28 mouse cellular contexts compared by ENCODE assay signal in the genomic region with DNA sequence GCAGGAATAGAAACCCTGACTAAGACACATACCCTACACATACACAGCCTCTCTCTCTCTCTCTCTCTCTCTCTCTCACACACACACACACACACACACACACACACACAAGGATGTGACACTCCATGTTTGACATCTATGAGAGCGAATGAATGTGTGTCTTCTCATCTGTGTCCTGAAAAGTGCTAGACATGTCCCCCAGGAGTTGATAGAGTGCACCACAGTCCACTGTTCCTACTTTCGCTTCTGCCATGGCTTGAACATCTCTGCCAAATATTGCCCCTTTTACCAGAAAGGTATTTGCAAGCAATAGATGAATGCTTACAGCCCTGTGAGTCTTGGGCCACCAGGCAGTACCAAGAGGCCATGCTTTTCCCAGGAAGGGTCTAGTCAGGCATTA. TPM values are rescaled to one million over a fixed set of nuclear protein-coding genes. Genes with fewer than 3 reads are reported as not detected.
DNase-seq lines count a peak whose midpoint lies in the region; ATAC-seq and TF ChIP-seq lines count a peak whose summit lies in the region.
"Had no signal": no experiment of that assay in that cellular context is flagged by ENCODE, and none has a peak within 500 bp of the region (broad histone marks: within the 10 kb centered on the region; RNA-seq: fewer than 3 reads in every experiment).

No protein-coding gene starts in this region.

- 74% methylated on average over 2 of the region's 2 CpGs for WGBS in liver, embryonic 12.5 days (ENCODE audit: insufficient replicate concordance)
- 88% methylated on average over 2 of the region's 2 CpGs for WGBS in liver, postnatal 0 days (ENCODE audit: insufficient replicate concordance)

- H3K4me2 ChIP-seq in liver, embryonic 12.5 days = no peak overlapping the region
- no peak overlapping the region for H3K4me2 ChIP-seq in liver, postnatal 0 days (ENCODE audit: low read depth, low read length)
- H3K4me2 ChIP-seq: embryonic facial prominence, embryonic 13.5 days; embryonic facial prominence, embryonic 15.5 days; forebrain, embryonic 12.5 days had no signal

- no peaks in the 10 kb centered on the region for H3K9me3 ChIP-seq in liver, embryonic 12.5 days (replicated peaks)
- no peaks in the 10 kb centered on the region for H3K9me3 ChIP-seq in liver, postnatal 0 days (ENCODE audit: low read length)
- H3K9me3 ChIP-seq: embryonic facial prominence, embryonic 13.5 days; embryonic facial prominence, embryonic 15.5 days; forebrain, embryonic 10.5 days; forebrain, embryonic 12.5 days; G1E had no signal

- H3K27ac ChIP-seq in liver, embryonic 12.5 days = 0 out of 2 replicates have a peak overlapping the region, but pooled peaks have one; percentile 10
- H3K27ac ChIP-seq in liver, postnatal 0 days (ENCODE audit: low read depth) = no peak overlapping the region
- H3K27ac ChIP-seq: embryonic facial prominence, embryonic 13.5 days; embryonic facial prominence, embryonic 15.5 days; forebrain, embryonic 10.5 days; forebrain, embryonic 12.5 days had no signal

- peaks cover 12% of the 10 kb centered on the region for H3K4me1 ChIP-seq in liver, embryonic 12.5 days
- peaks cover 9% of the 10 kb centered on the region; the same call in 1 of the 2 replicates for H3K4me1 ChIP-seq in liver, postnatal 0 days (ENCODE audit: insufficient read depth)
- H3K4me1 ChIP-seq: embryonic facial prominence, embryonic 13.5 days; embryonic facial prominence, embryonic 15.5 days had no signal

- no peak overlapping the region for H3K4me3 ChIP-seq in liver, embryonic 12.5 days
- no peak overlapping the region for H3K4me3 ChIP-seq in liver, postnatal 0 days (ENCODE audit: low read depth, low read length)
- H3K4me3 ChIP-seq: embryonic facial prominence, embryonic 13.5 days; embryonic facial prominence, embryonic 15.5 days; erythroblast, embryonic 14.5 days; forebrain, embryonic 10.5 days; forebrain, embryonic 12.5 days had no signal

- H3K27me3 ChIP-seq in liver, embryonic 12.5 days (replicated peaks) = peaks cover 45% of the 10 kb centered on the region
- H3K27me3 ChIP-seq in liver, postnatal 0 days (ENCODE audit: insufficient read depth, low read length) = no peaks in the 10 kb centered on the region
- no peaks in the 10 kb centered on the region for H3K27me3 ChIP-seq in splenic B cell, adult 2 months (ENCODE audit: control insufficient read depth, insufficient read depth, low read length, poor library complexity, severe bottlenecking)
- H3K27me3 ChIP-seq: embryonic facial prominence, embryonic 13.5 days; embryonic facial prominence, embryonic 15.5 days had no signal

- TF ChIP-seq EP300 in liver, postnatal 0 days (IDR thresholded peaks at IDR 0.05; ENCODE audit: low read depth) = no peak

- DNase-seq in liver, postnatal 0 days = no peak
- peak; percentile 63 to 66 for DNase-seq in spleen, postnatal 36 days (ENCODE audit: low spot score in 2 of 2)
- no peak for DNase-seq in spleen, postnatal 4 days (ENCODE audit: low spot score in 2 of 2)
- peak; percentile 45 to 50 for DNase-seq in B cell, adult 2 months
- peak; percentile 72 for DNase-seq in splenic B cell, adult 2 months (ENCODE audit: low read depth, low spot score)
- DNase-seq in gastrocnemius, postnatal 4 days (ENCODE audit: low spot score in 2 of 2) = no peak
- no peak for DNase-seq in urinary bladder, postnatal 4 days (ENCODE audit: low spot score in 2 of 2)
- DNase-seq: adrenal gland, adult 2 months; adrenal gland, postnatal 10 days; adrenal gland, postnatal 25 days; cerebellum, adult 11 months; cerebellum, adult 18-20 months; cerebellum, adult 8-10 months; cerebellum, adult 9-11 months; cerebellum, postnatal 14 days; cerebellum, postnatal 36 days; embryo, embryonic 11 days had no signal

- no peaks in the 10 kb centered on the region for H3K36me3 ChIP-seq in liver, embryonic 12.5 days
- no peaks in the 10 kb centered on the region for H3K36me3 ChIP-seq in liver, postnatal 0 days (replicated peaks; ENCODE audit: insufficient read depth, low read length)
- no peaks in the 10 kb centered on the region for H3K36me3 ChIP-seq in splenic B cell, adult 2 months (ENCODE audit: control insufficient read depth, insufficient read depth, low read length, poor library complexity, severe bottlenecking)
- H3K36me3 ChIP-seq: embryonic facial prominence, embryonic 13.5 days; embryonic facial prominence, embryonic 15.5 days; forebrain, embryonic 10.5 days; forebrain, embryonic 12.5 days; G1E had no signal

- no peak for TF ChIP-seq CTCF in liver, postnatal 0 days (IDR thresholded peaks at IDR 0.05; ENCODE audit: low read depth)

- no peak for ATAC-seq in liver, embryonic 12.5 days
- no peak for ATAC-seq in liver, postnatal 0 days
- ATAC-seq: forebrain, embryonic 14.5 days; forebrain, embryonic 16.5 days had no signal

- H3K9ac ChIP-seq in liver, embryonic 12.5 days = no peak overlapping the region
- H3K9ac ChIP-seq in liver, postnatal 0 days (replicated peaks) = no peak overlapping the region
- H3K9ac ChIP-seq: embryonic facial prominence, embryonic 13.5 days; embryonic facial prominence, embryonic 15.5 days; forebrain, embryonic 12.5 days had no signal

RNA-seq across cellular contexts. Expression of gene Tnfrsf14, which starts 11.8 kb away (rescaled TPM):
- polyA plus RNA-seq in liver, embryonic 12.5 days (2016; fragmentation: Nextera tagmentation; extraction: Ambion mirVana) = 62.9 and 65.0 TPM in 2 replicates
- 17.2 and 20.0 TPM in 2 replicates for polyA plus RNA-seq in liver, postnatal 0 days (2015; fragmentation: Nextera tagmentation; extraction: Ambion mirVana)
- total RNA-seq in gastrocnemius, postnatal 4 days (2021) = 1 to 10 TPM; 3.2 to 4.3 TPM
- polyA plus RNA-seq: forebrain, embryonic 14.5 days had no signal

RNA-seq across cellular contexts. Expression of gene Hes5, which starts 20.6 kb away (rescaled TPM):
- polyA plus RNA-seq in liver, embryonic 12.5 days (2016; fragmentation: Nextera tagmentation; extraction: Ambion mirVana) = 0.12 TPM in 1 of 2 replicates, not detected in the other
- polyA plus RNA-seq in liver, postnatal 0 days (2015; fragmentation: Nextera tagmentation; extraction: Ambion mirVana) = 0.15 and 0.21 TPM in 2 replicates
- total RNA-seq in gastrocnemius, postnatal 4 days (2021) = under 1 TPM; 0.49 to 0.67 TPM
- total RNA-seq: adrenal gland, adult 2 months; adrenal gland, postnatal 25 days; common myeloid progenitor, adult 5-6 weeks; G1E had no signal
- polyA plus RNA-seq: adrenal gland, adult 2 months; C2C12; erythroblast, embryonic 14.5 days; G1E had no signal

RNA-seq across cellular contexts. Expression of gene Pank4, which starts 23.8 kb away (rescaled TPM):
- polyA plus RNA-seq in liver, embryonic 12.5 days (2016; fragmentation: Nextera tagmentation; extraction: Ambion mirVana) = 33.4 and 34.0 TPM in 2 replicates
- 10.9 and 11.4 TPM in 2 replicates for polyA plus RNA-seq in liver, postnatal 0 days (2015; fragmentation: Nextera tagmentation; extraction: Ambion mirVana)
- total RNA-seq in gastrocnemius, postnatal 4 days (2021) = 10 to 100 TPM; 27.4 to 29.9 TPM

RNA-seq across cellular contexts. Expression of gene Fam213b, which starts 41.2 kb away (rescaled TPM):
- 10.2 and 11.3 TPM in 2 replicates for polyA plus RNA-seq in liver, embryonic 12.5 days (2016; fragmentation: Nextera tagmentation; extraction: Ambion mirVana)
- 5.9 and 6.5 TPM in 2 replicates for polyA plus RNA-seq in liver, postnatal 0 days (2015; fragmentation: Nextera tagmentation; extraction: Ambion mirVana)
- total RNA-seq in gastrocnemius, postnatal 4 days (2021) = 100 to 1,000 TPM; 100 to 112 TPM
- total RNA-seq: G1E had no signal
- polyA plus RNA-seq: G1E had no signal

Comparison
In these comparisons a context has a peak if more than half of its experiments do, and no peak if none do; other contexts are left out.
1. DNase-seq: peak in spleen, postnatal 36 days (2 of 2), B cell, adult 2 months (2 of 2) and splenic B cell, adult 2 months (single experiment); none in liver, postnatal 0 days (single experiment), spleen, postnatal 4 days (0 of 2), gastrocnemius, postnatal 4 days (0 of 2) and urinary bladder, postnatal 4 days (0 of 2).